Mouse (Mus musculus) v-Abl transformed pro-B cells (cell line): ENCODE measurements around the gene Trim80.
"Not testable (repeated sequence)": the region's sequence is repeated elsewhere in the genome, so short reads cannot be mapped to it uniquely, and the experiment has no call there.

Source experiments
- in situ Hi-C, 2 experiments: fragments of 400-800 bp; cut with MboI; formaldehyde crosslinking; loops; one replicate each; pipeline ENCODE4 v1.15.1; 2025; ENCODE audit not compliant: unreplicated experiment in 2 of 2

Gene Trim80

GRCm38 (mm10) chr11:115427482-115428331 lies 12.6 kb upstream of the Trim80 start:
- in situ Hi-C loops, result loop anchor here in 1 of 2 experiments (5.0 kb wide), 1 partner anchor 45 kb away; no protein-coding TSS in a partner anchor

DNA sequence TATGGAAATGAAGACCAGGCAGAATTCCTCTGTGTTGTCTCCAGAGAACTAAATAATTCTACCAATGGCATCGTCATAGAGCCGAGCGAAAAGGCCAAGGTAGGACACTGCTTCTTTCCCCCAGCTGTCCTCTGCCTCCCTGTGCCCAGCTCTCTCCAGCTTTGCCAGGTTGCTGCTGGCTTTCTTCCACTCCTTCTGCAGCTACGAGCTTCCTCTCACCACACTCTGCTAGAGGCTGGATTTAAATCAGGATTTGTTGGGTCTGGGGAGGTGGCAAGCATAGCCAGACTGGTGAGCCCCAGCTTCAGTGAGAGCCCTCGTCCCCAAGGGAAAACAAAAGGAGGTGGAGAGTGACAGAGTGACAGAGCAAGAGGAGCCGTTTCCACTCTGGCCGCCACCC lies 11.0 kb upstream of the Trim80 start:
- in situ Hi-C loops, result loop anchor here in 1 of 2 experiments (5.0 kb wide), 1 partner anchor 43 kb away; no protein-coding TSS in a partner anchor

- in situ Hi-C loops, result loop anchor here in 1 of 2 experiments (5.0 kb wide), 1 partner anchor 42 kb away; no protein-coding TSS in a partner anchor
Observed at GRCm38 (mm10) chr11:115430561-115430960, 9.8 kb upstream of the Trim80 start.

DNA sequence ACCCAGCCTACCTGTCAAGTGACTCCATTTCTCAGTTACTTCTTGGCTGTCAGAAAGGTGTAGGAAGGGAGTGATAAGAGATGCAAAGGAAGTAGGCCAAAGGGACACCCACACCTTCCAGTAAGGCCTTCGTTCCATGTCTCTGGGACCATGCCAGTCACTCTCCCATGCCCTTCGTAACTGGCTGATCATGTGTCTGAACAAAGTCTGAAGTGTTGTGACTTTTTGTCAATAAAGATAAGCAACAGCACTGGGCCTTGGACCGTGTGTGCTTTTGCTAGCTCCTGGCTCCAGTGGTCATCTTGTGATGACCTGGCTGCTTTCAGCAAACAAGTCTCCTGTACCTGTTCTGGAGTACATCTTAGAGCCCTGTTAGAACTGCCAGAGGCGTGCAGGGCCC lies 7.5 kb upstream of the Trim80 start:
- in situ Hi-C loops, result loop anchor here in 1 of 2 experiments (5.0 kb wide), 1 partner anchor 39 kb away; no protein-coding TSS in a partner anchor

DNA sequence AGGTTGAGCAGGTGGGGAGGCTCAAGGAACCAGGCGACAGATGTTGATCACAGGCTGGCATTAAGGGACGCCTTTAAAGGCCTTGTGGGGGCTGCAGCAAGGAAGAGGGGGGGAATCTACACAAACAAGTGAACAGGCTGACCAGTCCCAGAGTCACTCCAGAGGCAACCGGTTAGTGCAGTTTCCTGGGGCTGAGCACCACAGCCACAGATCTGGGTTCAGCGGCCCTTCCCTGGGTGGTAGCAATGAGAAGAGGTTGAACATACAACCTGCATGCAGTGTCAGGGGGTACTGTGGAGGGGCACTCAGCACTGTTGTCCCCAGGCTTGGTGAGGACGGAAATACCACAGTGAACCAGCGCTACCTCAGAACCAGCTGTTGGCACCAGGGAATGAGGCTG lies 7.0 kb upstream of the Trim80 start:
- in situ Hi-C loops, result loop anchor here in 1 of 2 experiments (5.0 kb wide), 1 partner anchor 39 kb away; no protein-coding TSS in a partner anchor

DNA sequence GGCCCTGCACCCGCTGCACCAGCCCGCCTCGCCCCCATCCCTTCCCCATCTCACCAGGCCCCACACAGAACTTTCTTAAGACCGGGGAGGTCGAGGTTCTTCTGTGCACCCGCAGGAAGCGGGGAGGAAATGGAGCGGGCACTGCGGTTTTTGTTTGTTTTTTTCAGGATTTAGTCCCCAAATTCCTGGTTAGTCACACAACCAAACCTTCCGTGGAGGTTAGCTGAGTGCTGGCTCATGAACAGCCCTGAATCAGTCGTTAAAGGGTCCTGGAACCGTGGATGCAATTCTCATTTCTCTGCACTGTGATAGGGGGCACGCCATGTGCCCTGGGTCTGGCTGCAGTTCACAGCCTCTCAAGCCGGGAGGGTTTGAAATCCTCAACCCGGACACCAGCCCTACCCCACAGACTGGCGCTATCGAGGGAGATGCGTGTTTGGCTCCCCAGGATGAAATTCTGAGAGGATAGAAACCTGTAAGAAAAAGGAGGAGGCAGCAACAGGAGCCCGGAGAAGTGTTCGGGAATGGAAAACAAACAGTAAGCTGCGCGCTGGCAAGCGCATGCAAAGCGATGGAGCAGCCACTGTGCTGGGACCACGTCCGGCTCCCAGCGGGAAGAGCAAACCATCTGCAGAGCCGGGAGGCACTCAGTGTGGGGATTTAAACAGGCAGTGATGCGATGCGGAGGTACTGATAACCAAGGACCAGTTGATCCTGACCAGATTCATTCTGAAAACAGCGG lies 4.6 kb upstream of the Trim80 start:
- in situ Hi-C loops, result no loop called here

DNA sequence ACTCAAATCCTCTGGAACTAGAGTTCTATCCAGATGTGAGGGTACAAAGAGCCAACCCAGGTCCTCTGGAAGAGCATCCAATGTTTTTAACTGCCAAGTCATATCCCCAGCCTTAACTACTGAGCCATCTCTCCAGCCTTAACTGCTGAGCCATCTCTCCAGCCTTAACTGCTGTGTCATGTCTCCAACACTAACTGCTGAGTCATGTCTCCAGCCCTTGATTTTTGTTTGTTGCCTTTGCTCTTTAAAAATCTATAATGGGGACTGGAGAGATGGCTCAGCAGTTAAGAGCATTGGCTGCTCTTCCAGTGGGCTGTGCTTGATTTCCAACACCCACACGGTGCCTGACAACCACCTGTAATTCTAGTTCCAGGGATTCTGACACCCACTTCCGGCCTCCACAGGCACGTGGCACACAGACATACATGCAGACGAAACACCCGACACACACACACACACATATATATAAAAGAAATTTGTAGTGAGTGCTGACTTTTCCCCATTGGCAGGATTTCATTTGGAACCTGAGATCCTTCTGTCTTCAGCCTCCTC lies 2.7 kb upstream of the Trim80 start:
- in situ Hi-C loops, result no loop called here

DNA sequence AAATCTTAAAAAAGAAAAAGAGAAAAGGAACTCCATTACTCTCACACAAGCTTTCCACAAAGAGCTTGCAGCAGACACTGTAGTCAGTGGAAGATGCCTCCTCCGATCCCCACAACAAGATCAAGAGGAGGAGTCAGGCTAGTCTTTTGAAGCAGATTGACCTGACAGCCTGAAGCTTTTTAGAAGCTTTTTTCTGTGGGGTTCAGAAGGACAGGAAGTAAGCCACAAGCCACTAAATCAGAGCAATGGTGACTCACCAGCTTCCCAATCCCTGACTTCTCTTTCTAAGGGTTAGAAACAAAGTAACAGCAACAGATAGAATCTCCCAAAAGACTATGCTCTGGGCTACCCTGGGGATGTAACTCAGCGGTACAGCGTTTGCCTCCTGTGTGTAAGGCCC lies 1.0 kb upstream of the Trim80 start:
- in situ Hi-C loops, result no loop called here

DNA sequence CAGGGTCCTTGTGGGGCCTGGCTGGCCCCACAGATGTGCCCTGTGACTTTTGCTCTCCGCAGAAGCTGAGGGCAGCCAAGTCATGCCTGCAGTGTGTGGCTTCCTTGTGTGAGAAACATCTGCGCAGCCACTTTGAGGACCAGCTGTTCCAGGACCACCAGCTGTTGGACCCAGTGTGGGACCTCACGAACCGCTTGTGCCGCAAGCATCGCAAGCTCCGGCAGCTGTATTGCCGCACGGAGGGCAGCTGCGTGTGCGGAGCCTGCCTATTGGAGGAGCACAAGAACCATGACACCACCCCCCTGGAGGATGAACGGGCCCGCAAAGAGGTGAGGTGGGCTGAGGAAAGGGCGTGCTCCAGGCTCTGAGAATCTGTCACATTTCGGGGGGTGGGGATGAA lies 1.1 kb downstream of the Trim80 start:
- in situ Hi-C loops, result no loop called here

GRCm38 (mm10) chr11:115446906-115447305 lies 6.6 kb downstream of the Trim80 start:
- in situ Hi-C loops, result no loop called here

DNA sequence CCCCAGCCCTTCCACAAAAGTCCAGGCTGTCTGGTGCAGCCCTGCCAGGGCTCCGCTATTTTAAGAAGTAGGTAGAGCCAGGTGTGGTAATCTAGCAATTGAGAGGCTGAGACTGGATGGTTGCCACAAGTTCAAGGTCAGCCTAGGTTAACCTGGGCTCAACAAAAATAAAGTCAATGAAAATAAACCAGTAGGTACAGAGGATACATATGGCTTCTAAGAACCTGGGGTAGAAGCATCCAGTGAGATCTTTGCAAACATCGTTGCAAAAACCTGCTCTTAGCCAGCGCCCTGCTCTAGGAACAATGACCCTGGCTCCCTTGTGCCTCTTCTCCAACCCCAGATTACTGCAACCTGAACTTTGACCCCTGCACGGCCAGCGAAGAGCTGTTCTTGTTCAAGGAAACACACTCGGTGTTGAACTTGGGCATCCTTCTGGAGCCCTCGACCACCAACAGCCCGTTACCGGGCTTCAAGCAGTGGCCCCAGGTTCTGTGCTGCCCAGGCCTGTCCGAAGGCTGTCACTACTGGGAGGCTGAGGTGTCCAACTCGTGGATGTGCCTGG lies 7.1 kb downstream of the Trim80 start:
- in situ Hi-C loops, result no loop called here

- in situ Hi-C loops, result no loop called here
Observed at GRCm38 (mm10) chr11:115448075-115448474, 7.7 kb downstream of the Trim80 start.

- in situ Hi-C loops, result no loop called here
Observed at GRCm38 (mm10) chr11:115448998-115449397, 8.7 kb downstream of the Trim80 start.

GRCm38 (mm10) chr11:115450176-115450575 lies 9.8 kb downstream of the Trim80 start:
- in situ Hi-C loops, result no loop called here

DNA sequence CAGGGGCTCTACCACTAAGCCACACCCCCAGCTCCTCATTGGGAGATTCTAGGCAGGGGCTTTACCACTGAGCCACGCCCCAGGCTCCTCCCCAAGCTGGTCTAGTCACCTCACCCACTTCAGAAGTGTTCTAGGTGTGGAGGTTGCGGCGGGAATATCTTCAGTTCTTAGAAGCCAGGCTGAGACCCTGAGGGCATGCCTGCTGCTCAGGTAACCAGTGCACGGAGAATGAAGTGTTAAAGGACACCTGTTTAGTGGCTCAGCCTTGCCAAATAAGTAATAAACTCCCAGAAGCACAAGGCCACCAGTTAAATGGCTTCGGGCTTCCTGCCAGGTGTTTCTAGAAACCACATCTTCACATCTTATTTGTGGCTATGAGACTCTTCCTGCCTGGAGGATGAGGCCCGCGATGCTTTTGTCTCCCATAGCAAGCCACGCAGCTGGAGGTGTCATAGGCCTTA lies 11.5 kb downstream of the Trim80 start:
- in situ Hi-C loops, result no loop called here

DNA sequence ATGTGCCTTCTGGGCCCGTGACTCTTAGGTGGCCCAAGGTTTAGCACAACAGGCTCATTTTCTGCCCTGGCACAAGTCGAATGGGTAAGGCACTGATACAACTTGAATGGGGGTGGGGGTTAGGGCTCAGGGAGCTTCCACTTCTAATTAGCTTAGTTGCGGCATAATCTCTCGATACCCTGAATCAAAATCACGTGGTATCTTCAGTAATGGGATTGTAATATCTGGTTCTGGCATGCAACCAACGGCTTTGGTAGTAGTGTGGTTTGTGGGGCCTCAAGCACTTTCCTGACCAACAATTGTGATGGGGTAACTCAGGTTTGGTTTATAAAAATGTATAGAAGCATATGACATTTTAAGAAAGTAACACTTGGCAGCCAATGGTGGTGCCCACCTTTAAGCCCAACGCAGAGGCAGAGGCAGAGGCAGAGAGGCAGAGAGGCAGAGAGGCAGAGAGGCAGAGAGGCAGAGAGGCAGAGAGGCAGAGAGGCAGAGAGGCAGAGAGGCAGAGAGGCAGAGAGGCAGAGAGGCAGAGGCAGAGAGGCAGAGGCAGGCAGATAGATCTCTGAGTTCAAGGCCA lies 12.0 kb downstream of the Trim80 start:
- in situ Hi-C loops, result no loop called here

DNA sequence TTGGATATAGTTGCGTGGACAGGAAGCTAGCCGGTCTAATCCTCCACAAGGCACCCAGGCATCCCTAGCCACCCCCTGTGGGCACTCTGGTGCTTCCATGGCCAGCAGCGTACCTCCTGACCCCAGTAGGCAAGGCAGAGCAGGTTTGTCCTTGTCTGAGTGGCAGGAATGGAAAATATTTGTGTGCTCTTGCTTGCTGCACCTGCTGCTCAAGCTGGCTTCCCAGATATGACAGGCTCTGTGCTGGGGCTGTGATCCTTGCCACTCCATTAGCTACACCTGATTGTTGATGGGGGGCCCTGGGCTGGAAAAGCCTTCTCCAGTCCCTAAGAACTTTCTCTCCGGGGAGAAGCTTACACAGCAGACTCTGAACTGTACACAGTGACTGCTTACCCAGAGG lies 13.0 kb downstream of the Trim80 start:
- in situ Hi-C loops, result no loop called here

DNA sequence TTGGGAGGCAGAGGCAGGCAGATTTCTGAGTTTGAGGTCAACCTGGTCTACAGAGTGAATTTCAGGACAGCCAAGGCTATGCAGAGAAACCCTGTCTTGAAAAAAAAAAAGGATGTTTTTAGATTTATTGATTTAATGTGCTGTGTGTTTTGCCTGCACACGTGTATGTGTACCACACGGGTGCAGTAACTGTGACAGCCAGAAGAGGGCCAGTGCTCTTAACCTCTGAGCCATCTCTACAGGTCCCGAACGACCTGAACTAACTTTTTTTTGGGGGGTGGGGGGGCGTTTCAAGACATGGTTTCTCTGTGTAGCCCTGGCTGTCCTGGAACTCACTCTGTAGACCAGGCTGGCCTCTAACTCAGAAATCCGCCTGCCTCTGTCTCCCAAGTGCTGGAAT lies 14.5 kb downstream of the Trim80 start:
- in situ Hi-C loops, result not testable (repeated sequence)

GRCm38 (mm10) chr11:115455619-115456018 lies 15.3 kb downstream of the Trim80 start:
- in situ Hi-C loops, result no loop called here

- in situ Hi-C loops, result no loop called here
Observed at GRCm38 (mm10) chr11:115456182-115456581, 15.8 kb downstream of the Trim80 start.
